Mouse (Mus musculus): ENCODE results near the gene Stra6. TPM values are rescaled to one million over a fixed set of nuclear protein-coding genes. Genes with fewer than 3 reads are reported as not detected.

Stra6 gene
- total RNA-seq, 1 experiment from 2014 or later, result not detected

DNA sequence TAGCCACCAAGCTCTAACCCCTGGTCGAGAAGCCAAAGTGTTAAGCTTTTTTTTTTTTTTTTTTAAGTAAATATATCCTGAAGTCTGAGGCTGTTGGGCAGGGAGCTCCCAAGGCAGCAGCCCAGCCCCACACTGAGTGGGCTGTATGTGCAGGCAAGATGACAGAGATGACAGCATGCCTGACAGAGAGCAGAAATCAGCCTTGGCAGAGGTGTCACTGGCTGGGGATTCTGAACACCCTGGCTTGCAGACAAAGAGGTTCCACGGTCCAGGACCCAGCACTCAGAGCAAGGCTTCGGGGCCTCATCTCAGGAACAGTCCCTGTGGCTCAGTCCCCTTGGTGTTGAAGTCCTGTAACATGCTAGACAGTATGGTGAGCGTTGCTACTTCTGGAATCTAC lies 96.3 kb downstream of the Stra6 start:
- no peak for ATAC-seq (replicated peaks; ENCODE audit: low read depth, poor library complexity, severe bottlenecking)

DNA sequence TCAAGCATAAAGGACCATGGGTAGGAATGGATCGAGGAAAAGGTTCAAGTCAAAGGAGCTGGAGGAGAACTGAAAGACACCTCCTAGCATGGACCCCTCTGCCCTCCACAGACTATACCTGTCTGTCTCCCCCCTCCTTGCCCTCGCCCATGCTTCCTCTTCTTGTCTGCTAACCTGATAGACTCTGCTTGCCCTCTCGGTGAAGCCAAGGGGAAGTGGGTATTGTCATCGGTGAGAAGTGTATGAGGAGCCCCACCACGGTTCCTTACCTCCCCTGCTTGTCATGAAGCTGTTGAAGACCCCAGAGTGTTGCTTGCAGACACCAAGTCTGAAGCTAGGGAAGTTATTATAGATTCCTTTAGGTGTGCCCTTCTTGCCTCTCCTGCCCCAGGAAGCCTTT lies 96.7 kb downstream of the Stra6 start:
- peak; percentile 62 for ATAC-seq (replicated peaks; ENCODE audit: low read depth, poor library complexity, severe bottlenecking)

DNA sequence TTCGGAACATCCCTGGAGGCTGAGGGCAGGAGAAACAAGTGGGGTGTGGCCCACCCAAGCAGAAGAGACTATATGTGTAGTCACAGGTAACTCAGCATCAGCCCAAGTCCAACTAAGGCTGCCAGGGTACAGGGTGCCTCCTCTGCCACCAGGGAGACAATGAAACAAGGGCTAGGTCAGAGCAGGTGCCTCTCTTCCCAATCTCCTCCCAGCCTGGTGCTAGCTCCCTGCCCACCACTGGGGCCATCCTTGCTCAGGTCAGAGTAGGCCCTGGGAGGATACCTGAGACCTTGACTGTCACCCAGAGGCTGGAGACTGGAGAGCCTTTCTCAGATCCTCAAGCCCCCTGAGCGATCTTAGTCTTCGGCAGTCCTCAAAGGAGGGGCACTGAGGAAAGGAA lies 98.6 kb downstream of the Stra6 start:
- no peak for ATAC-seq (replicated peaks; ENCODE audit: low read depth, poor library complexity, severe bottlenecking)

DNA sequence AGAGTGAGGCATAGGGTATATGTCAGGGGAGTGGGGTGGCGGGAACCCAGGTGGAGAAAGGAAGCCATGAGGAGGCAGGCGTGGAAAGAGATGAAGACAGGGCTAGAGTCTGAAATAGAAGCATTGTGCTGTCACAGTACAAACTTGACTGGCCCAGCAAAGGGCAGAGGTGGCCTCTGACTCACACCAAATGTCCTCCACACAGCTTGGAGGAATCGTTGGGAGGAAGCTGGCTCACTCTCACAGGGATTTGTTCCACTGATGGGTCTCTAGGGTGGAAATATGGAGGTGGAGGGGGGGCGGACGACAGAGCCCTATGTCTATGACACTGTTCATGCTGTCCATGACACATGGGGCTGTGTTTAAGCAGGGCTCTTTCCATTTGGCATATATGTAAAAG lies 99.6 kb downstream of the Stra6 start:
- no peak for ATAC-seq (replicated peaks; ENCODE audit: low read depth, poor library complexity, severe bottlenecking)

DNA sequence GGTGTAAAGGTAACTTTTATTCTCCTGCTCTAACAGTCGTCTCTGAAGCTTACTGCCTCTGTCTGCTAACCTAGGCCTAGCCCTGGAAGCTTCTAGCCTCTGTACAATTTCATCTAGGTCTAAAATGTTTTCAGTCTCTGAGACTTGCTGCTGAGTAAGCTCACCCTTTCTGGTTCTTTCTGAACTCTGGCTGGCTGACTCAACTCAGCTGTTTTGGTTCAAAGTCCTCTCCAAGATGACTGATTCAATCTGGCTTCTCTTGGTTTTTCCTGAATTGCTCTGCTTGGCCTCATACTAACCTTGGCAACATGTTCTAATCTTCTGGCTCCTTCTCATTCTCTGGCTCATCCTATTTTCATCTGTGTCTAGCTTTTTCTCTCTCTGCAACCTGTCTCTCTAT lies 102.2 kb downstream of the Stra6 start:
- no peak for ATAC-seq (replicated peaks; ENCODE audit: low read depth, poor library complexity, severe bottlenecking)

DNA sequence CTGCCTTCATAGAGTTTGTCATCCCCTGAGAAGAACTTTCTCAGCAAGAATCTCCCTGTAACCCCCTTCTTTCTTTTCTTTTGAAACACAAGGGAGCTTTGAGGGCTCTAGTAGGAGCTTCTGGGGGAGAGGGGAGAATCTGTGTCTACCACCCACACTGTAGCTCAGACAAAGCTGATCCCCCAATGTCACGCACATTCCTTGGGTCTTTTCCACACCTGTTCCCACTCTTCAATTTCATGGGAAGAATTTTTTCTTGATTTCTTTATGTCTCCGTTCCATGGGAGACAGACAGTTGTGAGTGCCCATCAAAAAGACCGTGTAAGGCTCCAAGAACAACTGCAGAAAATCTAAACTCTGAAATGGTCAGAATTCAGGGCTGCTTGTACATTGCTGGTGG lies 105.3 kb downstream of the Stra6 start:
- no peak for ATAC-seq (replicated peaks; ENCODE audit: low read depth, poor library complexity, severe bottlenecking)

DNA sequence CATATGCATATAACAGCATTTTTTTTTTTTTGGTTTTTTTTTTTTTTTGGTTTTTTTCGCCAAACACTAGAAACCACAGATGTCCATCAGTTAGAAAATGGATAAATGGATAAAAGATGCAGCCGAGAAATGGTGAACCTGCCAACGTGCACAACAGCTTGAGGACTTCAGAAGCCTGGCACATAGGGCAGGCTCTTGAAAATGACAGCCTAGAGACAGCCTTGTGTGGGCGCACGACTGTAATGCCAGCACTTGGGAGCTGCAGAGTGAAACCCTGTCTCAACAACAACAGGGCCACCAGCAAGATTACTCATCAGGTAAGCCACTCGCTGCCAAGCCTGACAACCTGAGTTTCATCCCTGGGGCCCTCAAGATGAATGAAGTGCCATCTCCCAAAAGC lies 105.8 kb downstream of the Stra6 start:
- ATAC-seq (replicated peaks; ENCODE audit: low read depth, poor library complexity, severe bottlenecking), result no peak

DNA sequence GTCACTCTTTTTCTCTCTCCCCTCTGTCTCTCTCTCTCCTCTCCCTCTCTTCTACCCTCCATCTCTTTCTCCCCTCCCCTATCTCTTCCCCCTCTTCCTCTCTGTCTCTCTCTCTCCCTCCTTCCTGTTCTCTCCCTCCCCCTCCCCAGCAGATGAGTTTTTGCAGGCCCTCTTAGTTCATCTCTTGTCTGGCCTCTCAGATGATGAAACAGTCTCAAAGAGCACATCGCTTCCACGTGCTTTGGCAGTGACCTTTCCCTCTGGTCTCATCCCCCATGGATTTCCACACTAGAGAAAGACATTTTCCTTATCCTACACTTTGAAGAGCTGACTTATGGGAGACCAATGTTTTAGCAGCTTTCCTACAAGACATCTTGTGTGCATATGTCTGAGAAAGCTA lies 109.3 kb downstream of the Stra6 start:
- ATAC-seq (replicated peaks; ENCODE audit: low read depth, poor library complexity, severe bottlenecking), result no peak

DNA sequence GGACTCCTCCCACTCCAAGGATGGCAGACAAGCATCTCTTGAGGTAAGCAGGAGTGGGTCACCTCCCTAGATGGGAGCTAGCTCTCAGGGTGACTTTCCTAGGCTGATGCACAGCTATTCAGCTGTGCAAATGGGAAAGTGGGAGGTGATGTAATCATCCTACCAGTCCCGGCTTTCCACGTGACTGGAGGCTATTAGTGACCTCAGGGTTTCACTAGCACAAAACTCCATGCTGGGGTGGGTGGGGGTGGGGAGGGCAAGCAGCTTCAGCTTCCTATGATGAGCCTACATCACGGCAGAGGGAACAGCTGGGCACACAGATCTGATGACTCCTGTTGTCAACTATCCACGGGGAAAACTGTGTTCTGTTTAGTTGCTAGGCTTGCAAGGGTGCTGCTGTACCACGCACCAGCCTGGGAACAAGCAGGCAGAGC lies 111.2 kb downstream of the Stra6 start:
- ATAC-seq (replicated peaks; ENCODE audit: low read depth, poor library complexity, severe bottlenecking), result no peak

DNA sequence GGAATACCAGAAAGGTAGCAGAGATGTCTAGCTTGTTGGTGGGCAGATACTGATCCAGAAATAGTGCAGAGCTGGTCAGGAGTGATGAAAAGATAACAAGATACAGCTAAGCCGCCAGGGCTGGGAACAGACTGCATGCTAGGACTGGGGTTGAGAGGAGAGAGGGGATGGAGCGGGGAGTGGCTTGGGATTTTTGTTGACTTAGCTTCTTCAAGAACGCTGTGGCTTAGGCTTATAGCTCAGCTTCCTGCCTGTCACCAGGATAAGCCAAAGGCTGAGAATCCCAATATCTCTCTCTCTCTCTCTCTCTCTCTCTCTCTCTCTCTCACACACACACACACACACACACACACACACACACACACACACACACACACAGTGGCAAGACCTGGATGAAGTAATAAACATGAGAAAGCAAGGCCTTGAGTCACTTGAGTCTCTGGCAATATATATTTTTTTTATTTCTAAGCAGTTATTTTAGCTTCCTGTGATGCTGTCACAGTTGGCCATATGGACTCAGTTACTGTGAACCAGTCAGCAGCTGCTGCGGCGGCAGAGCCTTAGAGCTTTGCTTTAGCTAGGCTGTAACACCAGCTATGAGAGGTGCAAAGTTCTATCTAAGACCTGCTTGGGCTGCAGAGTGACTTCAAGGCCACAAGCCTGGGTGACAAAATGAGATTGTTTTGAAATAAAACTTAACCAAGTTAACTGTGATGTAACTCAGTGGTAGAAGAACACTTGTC lies 112.3 kb downstream of the Stra6 start:
- ATAC-seq (replicated peaks; ENCODE audit: low read depth, poor library complexity, severe bottlenecking), result no peak

DNA sequence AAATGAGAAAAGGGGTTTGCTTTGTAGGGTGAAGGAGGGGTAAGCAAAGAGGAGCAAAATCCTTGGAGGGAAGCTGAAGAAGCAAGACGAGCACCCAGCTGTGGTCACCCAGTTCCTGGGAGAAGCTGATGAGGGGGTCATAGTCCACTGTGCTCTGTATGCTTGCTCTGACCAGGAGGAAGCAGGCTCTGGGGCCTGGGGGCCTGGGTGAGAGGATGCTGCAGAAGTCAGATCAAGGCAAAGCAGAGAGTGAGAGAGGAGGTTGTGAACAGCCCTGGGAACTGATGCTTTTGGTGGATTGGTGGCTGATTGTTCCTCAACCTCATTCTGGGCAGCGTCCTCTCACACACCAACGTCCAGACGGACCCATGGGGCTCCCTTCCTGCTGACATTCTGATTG lies 113.6 kb downstream of the Stra6 start:
- ATAC-seq (replicated peaks; ENCODE audit: low read depth, poor library complexity, severe bottlenecking), result no peak

DNA sequence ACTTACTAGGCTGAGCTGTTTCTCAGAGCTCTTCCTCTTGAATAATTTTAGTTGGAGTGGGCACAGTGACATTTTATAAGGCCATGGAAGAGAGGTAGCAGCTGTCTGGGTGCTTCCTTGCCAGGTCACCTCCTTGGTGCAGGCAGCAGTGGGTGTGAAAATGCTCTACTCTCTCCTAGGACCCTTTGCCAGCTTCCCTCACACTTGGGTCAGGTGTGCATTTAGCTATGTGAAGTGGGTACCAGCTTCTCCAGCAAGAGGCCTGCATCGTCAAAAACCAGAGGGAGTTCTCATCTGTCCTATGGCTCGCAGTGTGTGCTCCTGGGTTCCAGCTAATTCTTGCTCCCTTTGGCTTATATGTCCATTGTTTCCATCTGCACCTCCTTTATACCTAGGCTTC lies 115.8 kb downstream of the Stra6 start:
- ATAC-seq (replicated peaks; ENCODE audit: low read depth, poor library complexity, severe bottlenecking), result no peak

DNA sequence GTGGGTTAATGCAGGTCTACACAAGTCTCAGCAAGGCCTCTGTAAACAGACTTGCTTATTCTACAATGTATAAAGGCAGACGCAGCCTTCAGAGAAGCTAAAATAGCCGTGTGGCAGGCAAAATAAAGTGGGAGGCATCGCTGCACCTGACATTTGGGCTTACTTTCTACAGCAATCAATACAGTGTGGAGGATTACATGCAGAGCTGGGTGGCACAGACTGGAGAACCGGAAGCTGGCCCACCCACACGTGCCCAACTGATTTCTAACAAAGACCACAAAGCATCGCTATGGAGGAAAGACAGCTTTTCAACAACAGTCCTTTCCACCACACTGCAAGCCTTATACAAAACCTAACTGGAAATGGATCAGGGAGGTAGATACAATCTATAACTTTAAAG lies 120.9 kb downstream of the Stra6 start:
- ATAC-seq (replicated peaks; ENCODE audit: low read depth, poor library complexity, severe bottlenecking), result no peak

DNA sequence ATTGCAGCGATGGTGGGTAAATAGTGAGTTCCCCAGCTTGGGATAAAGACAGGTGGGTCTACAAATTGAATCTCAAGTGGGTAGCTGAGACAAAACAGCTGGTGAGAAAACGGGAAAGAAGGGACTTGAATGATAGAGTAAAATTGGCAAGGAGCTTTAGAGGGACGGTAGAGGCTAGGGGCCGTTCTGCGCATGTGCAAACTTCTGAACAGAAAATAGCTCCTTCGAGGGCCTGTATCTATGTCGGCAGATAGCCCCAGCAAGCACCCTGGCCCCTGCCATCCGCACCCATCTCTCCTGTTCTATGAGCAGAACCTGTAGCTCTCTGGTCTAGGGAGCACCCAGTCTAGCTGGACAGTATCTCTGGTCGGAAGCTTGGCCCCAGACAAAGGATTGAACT lies 130.6 kb downstream of the Stra6 start:
- no peak for ATAC-seq (replicated peaks; ENCODE audit: low read depth, poor library complexity, severe bottlenecking)

DNA sequence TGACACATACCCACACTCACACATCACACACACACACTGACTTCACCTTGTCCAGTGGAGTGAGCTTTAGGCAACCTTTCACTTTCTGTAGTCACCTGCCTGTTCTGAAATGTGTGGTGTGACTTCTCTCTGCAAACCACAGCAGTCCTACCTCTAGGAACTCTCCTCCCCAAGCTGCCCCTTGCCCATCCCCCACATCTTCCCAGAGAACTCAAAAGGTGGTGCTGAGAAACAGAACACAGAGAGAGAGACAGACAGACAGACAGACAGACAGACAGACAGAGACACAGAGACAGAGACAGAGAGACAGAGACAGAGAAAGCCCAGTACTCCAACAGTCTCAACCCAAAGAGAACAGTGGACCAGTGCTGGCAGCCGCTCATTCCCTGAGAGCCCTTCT lies 132.1 kb downstream of the Stra6 start:
- ATAC-seq (replicated peaks; ENCODE audit: low read depth, poor library complexity, severe bottlenecking), result no peak

DNA sequence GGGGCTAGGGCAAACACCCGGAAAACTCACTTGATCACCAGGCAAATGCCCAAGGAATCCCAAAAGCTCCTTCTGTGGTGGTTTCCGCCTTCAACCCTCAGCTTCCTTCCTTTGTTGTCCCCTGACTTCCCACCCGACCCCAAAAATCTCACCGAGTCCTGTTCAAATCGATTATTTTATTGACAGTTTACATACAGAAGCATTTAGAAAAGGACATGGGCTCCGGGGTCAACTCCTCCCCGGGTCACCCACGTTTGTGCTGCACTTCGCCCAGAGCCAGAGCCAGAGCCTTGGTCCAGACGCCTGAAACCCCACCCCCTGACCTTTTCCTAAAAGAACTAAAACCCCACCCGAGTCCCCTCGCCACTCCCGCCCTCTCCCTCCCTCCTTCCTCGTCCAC lies 132.6 kb downstream of the Stra6 start:
- ATAC-seq (replicated peaks; ENCODE audit: low read depth, poor library complexity, severe bottlenecking), result no peak

DNA sequence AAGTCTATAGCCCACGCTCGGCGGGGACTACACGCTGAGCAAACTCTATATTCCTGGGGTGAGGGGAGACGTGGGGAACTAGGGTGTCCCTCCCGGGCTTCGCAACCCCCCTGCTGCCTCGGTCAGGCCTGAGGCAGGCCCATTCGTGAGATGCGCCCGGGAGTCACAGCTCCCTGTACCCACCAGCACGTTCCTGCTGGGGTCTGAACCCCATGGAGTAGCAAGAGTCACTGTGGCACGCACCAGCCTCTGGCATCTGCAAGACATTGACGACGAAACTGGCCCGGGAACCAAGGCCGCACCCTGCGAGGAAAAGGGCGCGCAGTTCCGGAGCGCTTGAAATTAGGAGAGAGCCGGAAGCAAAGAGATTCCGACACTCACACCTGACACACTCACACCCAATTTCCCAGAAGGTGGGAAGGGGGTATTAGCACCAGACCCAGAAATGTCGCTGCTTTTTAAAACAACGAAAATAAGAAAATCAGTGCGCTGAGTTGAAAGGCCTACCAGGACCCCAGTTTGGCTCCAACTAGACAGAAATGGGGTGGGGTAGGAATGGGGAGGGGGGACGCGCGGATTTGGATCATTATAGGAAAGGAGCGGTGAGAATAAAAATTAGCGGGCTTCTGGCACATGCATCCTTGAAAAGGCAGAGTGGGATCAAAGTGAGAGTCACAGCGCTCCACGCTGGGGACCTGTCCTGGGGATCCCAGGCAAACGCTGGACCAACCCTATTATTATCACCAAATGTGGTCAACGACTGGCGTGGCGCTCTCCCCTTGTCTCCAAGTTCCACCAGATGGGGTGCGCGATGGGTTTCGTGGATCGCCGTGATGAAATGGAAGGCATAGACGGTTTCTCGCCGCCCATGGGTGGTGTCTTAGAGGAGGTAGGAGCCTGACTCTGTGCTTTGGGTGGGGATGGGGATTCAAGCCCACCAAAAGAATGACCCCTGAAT lies 133.3 kb downstream of the Stra6 start:
- ATAC-seq (replicated peaks; ENCODE audit: low read depth, poor library complexity, severe bottlenecking), result no peak

DNA sequence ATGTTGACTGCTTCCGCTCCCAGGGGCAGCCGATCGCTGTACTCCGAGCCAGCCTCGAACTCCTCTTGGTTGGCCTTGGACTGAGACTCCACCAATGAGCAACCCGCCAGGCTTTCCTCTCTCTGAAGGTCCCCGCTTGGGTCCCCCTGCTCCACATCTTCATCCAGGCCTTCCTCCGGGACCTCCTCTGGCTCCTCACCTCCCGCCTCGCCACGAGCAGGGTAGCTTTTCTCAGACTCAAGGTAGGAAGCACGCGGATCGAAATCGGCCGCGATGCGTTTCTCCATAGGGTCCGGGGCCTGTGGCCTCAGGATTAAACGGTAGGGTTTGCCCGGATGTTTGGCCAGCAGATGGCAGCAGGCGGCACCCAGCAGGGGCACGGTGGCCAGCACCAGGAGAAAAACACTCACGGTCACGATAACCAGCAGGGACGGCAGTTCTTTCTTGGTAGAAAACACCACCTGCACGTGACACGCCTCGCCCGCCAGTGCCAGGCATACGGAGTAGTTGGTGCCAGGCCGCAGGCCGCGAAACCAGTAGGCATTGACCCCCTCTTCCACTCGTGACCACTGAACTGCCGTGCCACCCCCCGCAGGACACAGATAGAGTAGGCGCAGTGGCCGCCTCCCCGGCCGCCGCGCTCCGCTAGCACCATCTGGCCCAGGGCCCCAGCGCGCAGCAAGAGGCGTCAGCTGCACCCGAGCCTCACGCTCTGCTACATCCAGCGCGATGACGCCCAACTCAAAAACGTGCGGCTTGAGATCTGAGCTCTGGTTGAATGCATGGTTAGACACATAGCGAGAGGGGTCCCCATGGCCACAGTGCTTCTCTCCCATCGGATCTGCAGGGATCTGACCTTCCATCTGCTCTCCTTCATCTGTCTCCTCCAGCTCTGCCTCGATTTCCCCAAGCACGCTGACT lies 134.5 kb downstream of the Stra6 start:
- ATAC-seq (replicated peaks; ENCODE audit: low read depth, poor library complexity, severe bottlenecking), result peak; percentile 59

DNA sequence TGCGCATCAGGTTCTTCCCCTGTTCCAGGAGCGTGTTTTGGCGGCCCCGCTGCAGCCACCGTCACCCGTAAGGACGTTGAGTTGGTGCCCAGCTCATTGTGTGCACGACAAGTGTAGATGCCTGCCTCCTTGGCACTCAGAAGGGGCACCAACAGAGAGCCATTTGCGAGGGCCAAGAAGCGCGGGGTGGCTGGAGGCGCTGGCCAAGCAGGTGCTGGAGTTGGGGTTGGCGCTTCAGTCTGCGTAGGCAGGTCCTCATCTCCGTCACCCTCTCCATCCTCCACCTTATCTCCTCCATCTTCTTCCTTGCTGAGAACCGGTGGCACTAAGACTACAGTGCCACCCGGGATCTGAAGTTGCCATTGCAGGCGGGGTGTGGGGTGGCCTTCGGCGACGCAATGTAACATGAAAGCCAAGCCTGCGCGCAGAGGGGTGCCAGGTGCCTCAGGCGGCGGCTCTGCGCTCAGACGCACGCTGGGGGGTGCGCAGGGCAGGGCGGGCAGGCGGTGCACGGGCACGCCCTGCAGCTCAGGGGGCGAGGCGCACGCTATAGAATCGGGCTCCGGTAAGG lies 135.3 kb downstream of the Stra6 start:
- no peak for ATAC-seq (replicated peaks; ENCODE audit: low read depth, poor library complexity, severe bottlenecking)
